Mouse (Mus musculus) small intestine, adult 2 months (tissue): ENCODE measurements around the gene B3gntl1. TPM values are rescaled to one million over a fixed set of nuclear protein-coding genes. Genes with fewer than 3 reads are reported as not detected.

Experiments
- H3K27ac ChIP-seq: fragments of 200-500 bp; 2 replicates; pipeline ENCODE4 v1.5.1; 2012; ENCODE audit warnings: low read depth, low read length, control low read depth, inconsistent platforms; ENCODE audit not compliant: insufficient read depth
- H3K27me3 ChIP-seq: fragments of 200-500 bp; 2 replicates; pipeline ENCODE4 v1.6.1; 2012; ENCODE audit warnings: mild to moderate bottlenecking, moderate library complexity, low read length, inconsistent platforms; ENCODE audit not compliant: control insufficient read depth, insufficient read depth
- H3K36me3 ChIP-seq: fragments of 200-500 bp; 2 replicates; pipeline ENCODE4 v1.6.1; 2012; ENCODE audit warnings: mild to moderate bottlenecking, low read length, control low read depth, inconsistent platforms; ENCODE audit not compliant: control insufficient read depth, insufficient read depth
- H3K4me1 ChIP-seq: fragments of 200-500 bp; 2 replicates; pipeline ENCODE4 v1.6.1; 2012; ENCODE audit warnings: low read length, inconsistent platforms, mixed read lengths; ENCODE audit not compliant: control insufficient read depth, insufficient read depth, insufficient read length
- H3K4me3 ChIP-seq: fragments of 200-500 bp; 2 replicates; pipeline ENCODE4 v1.5.1; 2012; ENCODE audit warnings: low read depth, mild to moderate bottlenecking, control low read depth, inconsistent platforms, low read length, moderate library complexity
- CTCF ChIP-seq: fragments of 200-500 bp; IDR thresholded peaks from 2 replicates; pipeline ENCODE4 v1.5.1; 2012; ENCODE audit warnings: low read depth, mild to moderate bottlenecking, control low read depth, inconsistent platforms, low read length, moderate library complexity, mixed read lengths; ENCODE audit not compliant: insufficient replicate concordance, insufficient read length; ENCODE audit errors: extremely low read depth
- POLR2A ChIP-seq: fragments of 200-500 bp; IDR thresholded peaks from 2 replicates; pipeline ENCODE4 v1.6.1; 2012; ENCODE audit warnings: low read depth, mild to moderate bottlenecking, control low read depth, inconsistent platforms, low read length, moderate library complexity
- WGBS: fragments of 180-500 bp; shearing (Covaris S2); methylation state at CpG from one replicate; pipeline ENCODE4 v1.1.7; 2018; 5-methylcytosine and 5-hydroxymethylcytosine counted together
- polyA plus RNA-seq: library from polyadenylated mRNA; depleted of rRNA; stranded (reverse); fragments of >200 nt; gene quantifications from 2 replicates; pipeline ENCODE4 v1.2.3, GENCODE M21; 2012

B3gntl1 gene
- polyA plus RNA-seq, 1 experiment: 4.4 TPM

- TF ChIP-seq CTCF (no peak), POLR2A (no peak)
- H3K4me3 ChIP-seq: no peak overlapping the region
- H3K27me3 ChIP-seq: no peaks in the 10 kb centered on the region
- no peaks in the 10 kb centered on the region; the same call in 1 of the 2 replicates for H3K4me1 ChIP-seq
- no peak overlapping the region for H3K27ac ChIP-seq
- H3K36me3 ChIP-seq: peaks cover 18% of the 10 kb centered on the region
- 95% methylated on average over 5 of the region's 5 CpGs for WGBS
Measured at GRCm38 (mm10) chr11:121648166-121648565, 24.8 kb downstream of the B3gntl1 start.

GRCm38 (mm10) chr11:121647321-121647720 lies 25.6 kb downstream of the B3gntl1 start:
- TF ChIP-seq CTCF: no peak
- TF ChIP-seq POLR2A: no peak
- H3K27ac ChIP-seq: no peak overlapping the region
- no peaks in the 10 kb centered on the region for H3K27me3 ChIP-seq
- peaks cover 16% of the 10 kb centered on the region for H3K36me3 ChIP-seq
- no peaks in the 10 kb centered on the region for H3K4me1 ChIP-seq
- 85% methylated on average over 9 of the region's 9 CpGs for WGBS
- no peak overlapping the region for H3K4me3 ChIP-seq

GRCm38 (mm10) chr11:121645394-121645793 lies 27.6 kb downstream of the B3gntl1 start:
- Histone ChIP-seq H3K36me3 (peaks cover 14% of the 10 kb centered on the region), H3K27ac (no peak overlapping the region), H3K27me3 (no peaks in the 10 kb centered on the region), H3K4me3 (no peak overlapping the region), H3K4me1 (no peaks in the 10 kb centered on the region)
- 86% methylated on average over 6 of the region's 6 CpGs for WGBS
- no peak for TF ChIP-seq CTCF
- TF ChIP-seq POLR2A: no peak

- peaks cover 15% of the 10 kb centered on the region for H3K36me3 ChIP-seq
Measured at GRCm38 (mm10) chr11:121641501-121642145, 31.3 kb downstream of the B3gntl1 start.

GRCm38 (mm10) chr11:121636646-121637045 lies 36.3 kb downstream of the B3gntl1 start:
- WGBS: 90% methylated on average over 10 of the region's 10 CpGs

More at GRCm38 (mm10) chr11:121641501-121642145, 31.3 kb downstream of the B3gntl1 start:
- Histone ChIP-seq H3K27ac (no peak overlapping the region), H3K4me3 (no peak overlapping the region), H3K4me1 (no peaks in the 10 kb centered on the region), H3K27me3 (no peaks in the 10 kb centered on the region)
- 89% methylated on average over 2 of the region's 2 CpGs for WGBS
- TF ChIP-seq CTCF (no peak), POLR2A (no peak)

GRCm38 (mm10) chr11:121631410-121631809 lies 41.5 kb downstream of the B3gntl1 start:
- no peaks in the 10 kb centered on the region for H3K27me3 ChIP-seq
- no peaks in the 10 kb centered on the region for H3K4me1 ChIP-seq
- 96% methylated on average over 7 of the region's 7 CpGs for WGBS
- H3K4me3 ChIP-seq: no peak overlapping the region
- H3K27ac ChIP-seq: no peak overlapping the region
- peaks cover 11% of the 10 kb centered on the region for H3K36me3 ChIP-seq
- TF ChIP-seq CTCF: no peak
- no peak for TF ChIP-seq POLR2A

More at GRCm38 (mm10) chr11:121636646-121637045, 36.3 kb downstream of the B3gntl1 start:
- no peaks in the 10 kb centered on the region for H3K27me3 ChIP-seq
- peaks cover 13% of the 10 kb centered on the region for H3K36me3 ChIP-seq
- no peaks in the 10 kb centered on the region for H3K4me1 ChIP-seq
- no peak overlapping the region for H3K4me3 ChIP-seq
- TF ChIP-seq CTCF (no peak), POLR2A (no peak)
- no peak overlapping the region for H3K27ac ChIP-seq

GRCm38 (mm10) chr11:121630406-121630805 lies 42.5 kb downstream of the B3gntl1 start:
- peaks cover 9% of the 10 kb centered on the region for H3K36me3 ChIP-seq
- no peak for TF ChIP-seq POLR2A
- peak; percentile 32; the same call in 1 of the 2 replicates for TF ChIP-seq CTCF
- 87% methylated on average over 4 of the region's 4 CpGs for WGBS
- no peaks in the 10 kb centered on the region for H3K4me1 ChIP-seq
- H3K4me3 ChIP-seq: no peak overlapping the region
- no peaks in the 10 kb centered on the region for H3K27me3 ChIP-seq
- no peak overlapping the region for H3K27ac ChIP-seq
